Mouse (Mus musculus): Measurements from ENCODE around the gene Fxyd4. TPM values are rescaled to one million over a fixed set of nuclear protein-coding genes. Genes with fewer than 3 reads are reported as not detected.
A peak's percentile ranks its signal among the peaks of the same experiment; 100 is the strongest.

Gene Fxyd4
- polyA plus RNA-seq, 1 experiment, result not detected

GRCm38 (mm10) chr6:117907301-117907978 is 30.1 kb downstream of the Fxyd4 start:
- Histone ChIP-seq H3K27ac (ENCODE audit: insufficient read depth, low read length) (peak overlapping the region; percentile 91), H3K4me3 (ENCODE audit: insufficient read depth, low read length) (peak overlapping the region; percentile 84), H3K4me1 (ENCODE audit: control insufficient read depth, insufficient read depth, low read length) (peaks cover 6% of the 10 kb centered on the region)
- TF ChIP-seq POLR2A (IDR thresholded peaks at IDR 0.05; ENCODE audit: low read depth, low read length), result peak; percentile 80
- no peak for TF ChIP-seq CTCF (IDR thresholded peaks at IDR 0.05; ENCODE audit: borderline replicate concordance, insufficient read depth, low read length)

- H3K4me3 ChIP-seq (ENCODE audit: insufficient read depth, low read length), result peak overlapping the region; percentile 84
- peak overlapping the region; percentile 91 for H3K27ac ChIP-seq (ENCODE audit: insufficient read depth, low read length)
- TF ChIP-seq CTCF (IDR thresholded peaks at IDR 0.05; ENCODE audit: borderline replicate concordance, insufficient read depth, low read length), result no peak
- peak; percentile 84 for TF ChIP-seq POLR2A (IDR thresholded peaks at IDR 0.05; ENCODE audit: low read depth, low read length)
- H3K4me1 ChIP-seq (ENCODE audit: control insufficient read depth, insufficient read depth, low read length), result peaks cover 6% of the 10 kb centered on the region
Measured at GRCm38 (mm10) chr6:117906590-117907271, 30.8 kb downstream of the Fxyd4 start.

- peaks cover 6% of the 10 kb centered on the region for H3K4me1 ChIP-seq (ENCODE audit: control insufficient read depth, insufficient read depth, low read length)
- H3K4me3 ChIP-seq (ENCODE audit: insufficient read depth, low read length), result peak overlapping the region; percentile 77
- peak overlapping the region; percentile 86 for H3K27ac ChIP-seq (ENCODE audit: insufficient read depth, low read length)
- TF ChIP-seq CTCF (IDR thresholded peaks at IDR 0.05; ENCODE audit: borderline replicate concordance, insufficient read depth, low read length), result no peak
- TF ChIP-seq POLR2A (IDR thresholded peaks at IDR 0.05; ENCODE audit: low read depth, low read length), result peak; percentile 66
Measured at GRCm38 (mm10) chr6:117906015-117906531, 31.4 kb downstream of the Fxyd4 start.

GRCm38 (mm10) chr6:117905260-117905930 is 32.1 kb downstream of the Fxyd4 start:
- peak overlapping the region; percentile 77 for H3K4me3 ChIP-seq (ENCODE audit: insufficient read depth, low read length)
- TF ChIP-seq CTCF (IDR thresholded peaks at IDR 0.05; ENCODE audit: borderline replicate concordance, insufficient read depth, low read length) (no peak), POLR2A (IDR thresholded peaks at IDR 0.05; ENCODE audit: low read depth, low read length) (peak; percentile 49; the same call in 1 of the 2 replicates)
- peaks cover 3% of the 10 kb centered on the region; the same call in 1 of the 2 replicates for H3K4me1 ChIP-seq (ENCODE audit: control insufficient read depth, insufficient read depth, low read length)
- H3K27ac ChIP-seq (ENCODE audit: insufficient read depth, low read length), result peak overlapping the region; percentile 86

GRCm38 (mm10) chr6:117903836-117904235 is 33.7 kb downstream of the Fxyd4 start:
- H3K4me1 ChIP-seq (ENCODE audit: control insufficient read depth, insufficient read depth, low read length), result peaks cover 5% of the 10 kb centered on the region; the same call in 1 of the 2 replicates
- no peak overlapping the region for H3K27ac ChIP-seq (ENCODE audit: insufficient read depth, low read length)
- H3K4me3 ChIP-seq (ENCODE audit: insufficient read depth, low read length), result no peak overlapping the region
- TF ChIP-seq CTCF (IDR thresholded peaks at IDR 0.05; ENCODE audit: borderline replicate concordance, insufficient read depth, low read length) (no peak), POLR2A (IDR thresholded peaks at IDR 0.05; ENCODE audit: low read depth, low read length) (no peak)

GRCm38 (mm10) chr6:117902556-117902955 is 34.9 kb downstream of the Fxyd4 start:
- H3K4me1 ChIP-seq (ENCODE audit: control insufficient read depth, insufficient read depth, low read length), result peaks cover 5% of the 10 kb centered on the region; the same call in 1 of the 2 replicates
- no peak overlapping the region for H3K4me3 ChIP-seq (ENCODE audit: insufficient read depth, low read length)
- TF ChIP-seq CTCF (IDR thresholded peaks at IDR 0.05; ENCODE audit: borderline replicate concordance, insufficient read depth, low read length) (no peak), POLR2A (IDR thresholded peaks at IDR 0.05; ENCODE audit: low read depth, low read length) (no peak)
- H3K27ac ChIP-seq (ENCODE audit: insufficient read depth, low read length), result no peak overlapping the region

- Histone ChIP-seq H3K4me3 (ENCODE audit: insufficient read depth, low read length) (no peak overlapping the region), H3K27ac (ENCODE audit: insufficient read depth, low read length) (no peak overlapping the region), H3K4me1 (ENCODE audit: control insufficient read depth, insufficient read depth, low read length) (peaks cover 5% of the 10 kb centered on the region; the same call in 1 of the 2 replicates)
- TF ChIP-seq CTCF (IDR thresholded peaks at IDR 0.05; ENCODE audit: borderline replicate concordance, insufficient read depth, low read length) (no peak), POLR2A (IDR thresholded peaks at IDR 0.05; ENCODE audit: low read depth, low read length) (no peak)
Measured at GRCm38 (mm10) chr6:117901510-117902402, 35.7 kb downstream of the Fxyd4 start.

GRCm38 (mm10) chr6:117900126-117901080 is 37.1 kb downstream of the Fxyd4 start, which contains the start of gene Hnrnpf:
Hnrnpf (plus strand) TSS chr6:117900324.
- Histone ChIP-seq H3K4me3 (ENCODE audit: insufficient read depth, low read length) (no peak within 1 kb of the TSS), H3K27ac (ENCODE audit: insufficient read depth, low read length) (no peak within 1 kb of the TSS), H3K4me1 (ENCODE audit: control insufficient read depth, insufficient read depth, low read length) (0 out of 2 replicates have a peak, but pooled peaks cover 3% of the 10 kb centered on the region)
- TF ChIP-seq CTCF (IDR thresholded peaks at IDR 0.05; ENCODE audit: borderline replicate concordance, insufficient read depth, low read length), result no peak
- 0 out of 2 replicates have a peak, but pooled peaks have one; percentile 9 for TF ChIP-seq POLR2A (IDR thresholded peaks at IDR 0.05; ENCODE audit: low read depth, low read length)

Data from embryonic fibroblast, embryonic 13.5 days (primary cell).